8 mouse cellular contexts compared by ENCODE assay signal in genomic region chr5:98255760-98256490, GRCm38 (mm10). TPM values are rescaled to one million over a fixed set of nuclear protein-coding genes. Genes with fewer than 3 reads are reported as not detected.
A peak's percentile ranks its signal among the peaks of the same experiment; 100 is the strongest.
DNase-seq lines count a peak whose midpoint lies in the region; ATAC-seq and TF ChIP-seq lines count a peak whose summit lies in the region.
"Had no signal": no experiment of that assay in that cellular context is flagged by ENCODE, and none has a peak within 500 bp of the region (broad histone marks: within the 10 kb centered on the region; RNA-seq: fewer than 3 reads in every experiment).

No protein-coding gene starts in this region.

- peaks cover 67% of the 10 kb centered on the region for H3K27me3 ChIP-seq in embryonic facial prominence, embryonic 15.5 days
- H3K27me3 ChIP-seq in thymus, adult 2 months (ENCODE audit: control insufficient read depth, insufficient read depth, low read length) = peaks cover 11% of the 10 kb centered on the region; the same call in 1 of the 2 replicates

- H3K4me2 ChIP-seq in embryonic facial prominence, embryonic 15.5 days (replicated peaks) = peak overlapping the region; percentile 13; the same call in 1 of the 2 replicates

- TF ChIP-seq CTCF in thymus, adult 2 months (IDR thresholded peaks at IDR 0.05; ENCODE audit: borderline replicate concordance, control insufficient read depth, extremely low read depth, insufficient read depth, low read length, poor library complexity) = no peak

- H3K9ac ChIP-seq in embryonic facial prominence, embryonic 15.5 days = no peak overlapping the region

- H3K9me3 ChIP-seq in embryonic facial prominence, embryonic 15.5 days (replicated peaks) = no peaks in the 10 kb centered on the region

- no peak for ATAC-seq in embryonic facial prominence, embryonic 15.5 days (ENCODE audit: insufficient number of reproducible peaks, low FRiP score, low TSS enrichment, low read depth)

- 9% methylated on average over 18 of the region's 18 CpGs for WGBS in embryonic facial prominence, embryonic 15.5 days
- 17% methylated on average over 18 of the region's 18 CpGs for WGBS in thymus, adult 2 months

- no peak overlapping the region for H3K4me3 ChIP-seq in embryonic facial prominence, embryonic 15.5 days (replicated peaks)
- no peak overlapping the region for H3K4me3 ChIP-seq in thymus, adult 2 months (ENCODE audit: control insufficient read depth, insufficient read depth, low read length)

- H3K36me3 ChIP-seq in embryonic facial prominence, embryonic 15.5 days = no peaks in the 10 kb centered on the region
- no peaks in the 10 kb centered on the region for H3K36me3 ChIP-seq in thymus, adult 2 months (ENCODE audit: control insufficient read depth, insufficient read depth, low read length)

- peaks cover 16% of the 10 kb centered on the region for H3K4me1 ChIP-seq in embryonic facial prominence, embryonic 15.5 days
- H3K4me1 ChIP-seq in thymus, adult 2 months (replicated peaks; ENCODE audit: control insufficient read depth, insufficient read depth, low read length) = no peaks in the 10 kb centered on the region; the same call in 1 of the 2 replicates

- peak; percentile 90 for DNase-seq in ES-CJ7 (ENCODE audit: low read depth, low spot score)
- DNase-seq in brain, adult 2 months (ENCODE audit: low read depth, low spot score) = peak; percentile 16
- peak; percentile 26 for DNase-seq in mesoderm, embryonic 11.5 days (ENCODE audit: low read depth, low spot score)
- DNase-seq in thymus, adult 2 months = no peak
- DNase-seq in ovary, postnatal 10 days (ENCODE audit: low spot score) = no peak
- DNase-seq in gastrocnemius, postnatal 10 days = no peak

- no peak for TF ChIP-seq POLR2A in thymus, adult 2 months (IDR thresholded peaks at IDR 0.05; ENCODE audit: control insufficient read depth, extremely low read depth, insufficient read depth, low read length, poor library complexity)

- no peak overlapping the region for H3K27ac ChIP-seq in embryonic facial prominence, embryonic 15.5 days (replicated peaks)
- no peak overlapping the region for H3K27ac ChIP-seq in thymus, adult 2 months (ENCODE audit: control insufficient read depth, insufficient read depth, low read length)

RNA-seq across cellular contexts. Expression of gene Fgf5, which starts 1.9 kb away (rescaled TPM):
- polyA plus RNA-seq in embryonic facial prominence, embryonic 15.5 days (2015; fragmentation: Nextera tagmentation; extraction: Ambion mirVana) = 1.1 and 1.7 TPM in 2 replicates
- not detected in 2 replicates for polyA plus RNA-seq in thymus, adult 2 months (2012; rRNA removed)
- under 1 TPM; 0.84 to 0.87 TPM for total RNA-seq in gastrocnemius, postnatal 10 days (2021)
- total RNA-seq: liver, adult 2 months had no signal
- polyA plus RNA-seq: liver, adult 2 months had no signal

Comparison
In these comparisons a context has a peak if more than half of its experiments do, and no peak if none do; other contexts are left out.
1. DNase-seq: peak in ES-CJ7 (single experiment), brain, adult 2 months (single experiment) and mesoderm, embryonic 11.5 days (single experiment); none in thymus, adult 2 months (single experiment), ovary, postnatal 10 days (single experiment) and gastrocnemius, postnatal 10 days (single experiment).